In the genomic region with DNA sequence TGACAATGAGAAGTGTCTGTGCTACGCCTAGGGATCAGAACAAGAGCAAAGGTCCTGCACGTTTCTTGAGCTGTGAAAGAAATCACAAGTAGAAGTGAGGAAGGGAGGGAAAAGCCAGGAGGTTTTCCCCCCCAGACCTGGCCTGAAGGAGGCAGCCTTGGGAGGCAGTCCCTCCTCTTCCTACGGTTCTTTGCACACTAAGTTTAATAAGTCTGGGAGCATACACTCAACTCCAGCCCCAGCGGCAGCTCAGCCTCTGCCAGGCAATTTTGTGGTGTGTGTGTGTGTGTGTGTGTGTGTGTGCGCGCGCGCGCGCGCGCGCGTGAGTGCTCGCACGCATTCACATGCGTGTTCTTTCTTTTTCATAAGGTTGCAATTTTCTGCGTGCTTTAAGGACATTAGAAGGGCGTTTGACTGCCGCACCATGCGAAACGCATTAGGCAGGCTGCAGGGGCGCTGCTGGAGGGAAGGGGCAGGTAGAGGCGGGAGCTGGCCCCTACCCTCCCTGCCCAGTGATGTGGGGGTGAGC, we compare ENCODE assay signal across 11 mouse cellular contexts. TPM values are rescaled to one million over a fixed set of nuclear protein-coding genes. Genes with fewer than 3 reads are reported as not detected.
DNase-seq lines count a peak whose midpoint lies in the region; ATAC-seq and TF ChIP-seq lines count a peak whose summit lies in the region.
"Had no signal": no experiment of that assay in that cellular context is flagged by ENCODE, and none has a peak within 500 bp of the region (broad histone marks: within the 10 kb centered on the region; RNA-seq: fewer than 3 reads in every experiment).

No protein-coding gene starts in this region.

- peak overlapping the region; percentile 65 for H3K4me2 ChIP-seq in heart, embryonic 12.5 days
- H3K4me2 ChIP-seq in forebrain, embryonic 14.5 days (ENCODE audit: low read length) = peak overlapping the region; percentile 28; the same call in 1 of the 2 replicates
- peak overlapping the region; percentile 43 for H3K4me2 ChIP-seq in limb, embryonic 15.5 days

- H3K4me1 ChIP-seq in heart, embryonic 12.5 days (replicated peaks) = peaks cover 22% of the 10 kb centered on the region
- H3K4me1 ChIP-seq in ES-Bruce4 (ENCODE audit: control insufficient read depth, insufficient read depth, low read length) = no peaks in the 10 kb centered on the region
- no peaks in the 10 kb centered on the region; the same call in 1 of the 2 replicates for H3K4me1 ChIP-seq in forebrain, embryonic 14.5 days (ENCODE audit: control insufficient read depth, insufficient read depth, low read length)
- H3K4me1 ChIP-seq in limb, embryonic 15.5 days = peaks cover 24% of the 10 kb centered on the region

- H3K9ac ChIP-seq in heart, embryonic 12.5 days = no peak overlapping the region
- no peak overlapping the region for H3K9ac ChIP-seq in ES-Bruce4 (ENCODE audit: low read depth, poor library complexity, severe bottlenecking)
- no peak overlapping the region for H3K9ac ChIP-seq in forebrain, embryonic 14.5 days (ENCODE audit: low read length)
- no peak overlapping the region for H3K9ac ChIP-seq in limb, embryonic 15.5 days

- TF ChIP-seq POLR2A in ES-Bruce4 (IDR thresholded peaks at IDR 0.05; ENCODE audit: insufficient read depth, low read length) = no peak

- H3K27me3 ChIP-seq in heart, embryonic 12.5 days (replicated peaks) = peaks cover 87% of the 10 kb centered on the region
- peaks cover 19% of the 10 kb centered on the region for H3K27me3 ChIP-seq in ES-Bruce4 (ENCODE audit: control insufficient read depth, insufficient read depth, low read length, poor library complexity, severe bottlenecking)
- H3K27me3 ChIP-seq in forebrain, embryonic 14.5 days (replicated peaks; ENCODE audit: control insufficient read depth, insufficient read depth, low read length) = peaks cover 68% of the 10 kb centered on the region
- peaks cover 89% of the 10 kb centered on the region for H3K27me3 ChIP-seq in limb, embryonic 15.5 days

- no peak for TF ChIP-seq EP300 in ES-Bruce4 (IDR thresholded peaks at IDR 0.05; ENCODE audit: insufficient read depth, low read depth, low read length)

- no peak for ATAC-seq in heart, embryonic 12.5 days (ENCODE audit: insufficient number of reproducible peaks, low FRiP score)
- ATAC-seq in forebrain, embryonic 14.5 days = no peak
- ATAC-seq in limb, embryonic 15.5 days (ENCODE audit: insufficient number of reproducible peaks, low FRiP score, low TSS enrichment, low read depth) = no peak

- peak overlapping the region; percentile 36 for H3K4me3 ChIP-seq in heart, embryonic 12.5 days
- H3K4me3 ChIP-seq in ES-Bruce4 (ENCODE audit: low read depth, low read length) = peak overlapping the region; percentile 16; the same call in 1 of the 2 replicates
- H3K4me3 ChIP-seq in forebrain, embryonic 14.5 days (ENCODE audit: low read depth, low read length) = no peak overlapping the region; the same call in 1 of the 2 replicates
- H3K4me3 ChIP-seq in limb, embryonic 15.5 days = peak overlapping the region; percentile 25

- H3K27ac ChIP-seq in heart, embryonic 12.5 days (ENCODE audit: poor library complexity, severe bottlenecking) = no peak overlapping the region
- no peak overlapping the region for H3K27ac ChIP-seq in ES-Bruce4 (ENCODE audit: insufficient read depth, low read length)
- H3K27ac ChIP-seq in forebrain, embryonic 14.5 days (ENCODE audit: low read depth, low read length) = no peak overlapping the region
- no peak overlapping the region for H3K27ac ChIP-seq in limb, embryonic 15.5 days

- TF ChIP-seq CTCF in ES-Bruce4 (IDR thresholded peaks at IDR 0.05; ENCODE audit: low read depth, low read length) = no peak

- no peak for DNase-seq in heart, postnatal 4 days
- peak; percentile 41 for DNase-seq in forebrain, embryonic 14.5 days (ENCODE audit: low spot score)
- DNase-seq in thymus, postnatal 36 days = no peak
- no peak for DNase-seq in B cell, adult 2 months
- DNase-seq in ovary, postnatal 36 days (ENCODE audit: low spot score) = no peak
- DNase-seq: adrenal gland, adult 2 months; kidney, adult 18-20 months had no signal

- H3K9me3 ChIP-seq in heart, embryonic 12.5 days (replicated peaks) = no peaks in the 10 kb centered on the region; the same call in 1 of the 2 replicates
- H3K9me3 ChIP-seq in ES-Bruce4 (replicated peaks; ENCODE audit: control insufficient read depth, insufficient read depth, low read length, poor library complexity, severe bottlenecking) = no peaks in the 10 kb centered on the region
- H3K9me3 ChIP-seq in forebrain, embryonic 14.5 days (replicated peaks; ENCODE audit: control insufficient read depth, low read length) = no peaks in the 10 kb centered on the region
- no peaks in the 10 kb centered on the region for H3K9me3 ChIP-seq in limb, embryonic 15.5 days

- no peaks in the 10 kb centered on the region for H3K36me3 ChIP-seq in heart, embryonic 12.5 days
- H3K36me3 ChIP-seq in ES-Bruce4 (ENCODE audit: control insufficient read depth, insufficient read depth, low read length, poor library complexity, severe bottlenecking) = no peaks in the 10 kb centered on the region
- no peaks in the 10 kb centered on the region for H3K36me3 ChIP-seq in forebrain, embryonic 14.5 days (ENCODE audit: control insufficient read depth, insufficient read depth, low read length)
- no peaks in the 10 kb centered on the region for H3K36me3 ChIP-seq in limb, embryonic 15.5 days

- WGBS in heart, embryonic 12.5 days = under 1% methylated on average over 24 of the region's 24 CpGs
- WGBS in forebrain, embryonic 14.5 days = 0% methylated on average over 24 of the region's 24 CpGs
- under 1% methylated on average over 24 of the region's 24 CpGs for WGBS in limb, embryonic 15.5 days

RNA-seq across cellular contexts. Expression of a gene that starts 9.6 kb away (rescaled TPM):
- polyA plus RNA-seq in heart, embryonic 12.5 days (2016; fragmentation: Nextera tagmentation; extraction: Ambion mirVana) = 0.89 and 1.3 TPM in 2 replicates
- total RNA-seq in heart, postnatal 4 days (2021) = not detected
- polyA plus RNA-seq in ES-Bruce4 (2011; ENCODE audit: insufficient read depth, insufficient read length, low read depth, missing spikeins) = 0.57 and 1.1 TPM in 2 replicates
- not detected in 2 replicates for polyA plus RNA-seq in forebrain, embryonic 14.5 days (2014; fragmentation: Nextera tagmentation; extraction: Ambion mirVana)
- polyA plus RNA-seq in limb, embryonic 15.5 days (2015; fragmentation: Nextera tagmentation; extraction: Ambion mirVana) = 3.9 and 4.3 TPM in 2 replicates
- total RNA-seq: adrenal gland, adult 2 months; liver, adult 2 months had no signal
- polyA plus RNA-seq: adrenal gland, adult 2 months; liver, adult 2 months had no signal

RNA-seq across cellular contexts. Expression of a gene that starts 46.9 kb away (rescaled TPM):
- 6.8 and 7.7 TPM in 2 replicates for polyA plus RNA-seq in heart, embryonic 12.5 days (2016; fragmentation: Nextera tagmentation; extraction: Ambion mirVana)
- total RNA-seq in heart, postnatal 4 days (2021) = 1 to 10 TPM; 8.2 to 8.9 TPM
- 6.2 and 7.0 TPM in 2 replicates for polyA plus RNA-seq in ES-Bruce4 (2011; ENCODE audit: insufficient read depth, insufficient read length, low read depth, missing spikeins)
- 12.7 and 18.8 TPM in 2 replicates for polyA plus RNA-seq in forebrain, embryonic 14.5 days (2014; fragmentation: Nextera tagmentation; extraction: Ambion mirVana)
- polyA plus RNA-seq in limb, embryonic 15.5 days (2015; fragmentation: Nextera tagmentation; extraction: Ambion mirVana) = 12.5 and 14.5 TPM in 2 replicates
